Mouse (Mus musculus) C2C12 (cell line): ENCODE results near the gene Ppp1r3g.

Experiments used
- CEBPB ChIP-seq: IDR thresholded peaks from one replicate; pipeline ENCODE4 v1.6.1; 2011; ENCODE audit warnings: low read depth, mild to moderate bottlenecking, control low read depth, moderate library complexity
- CTCF ChIP-seq: IDR thresholded peaks from one replicate; pipeline ENCODE4 v1.5.1; 2011; ENCODE audit not compliant: control insufficient read depth, insufficient read depth, insufficient read length
- FOSL1 ChIP-seq: IDR thresholded peaks from one replicate; pipeline ENCODE4 v1.8.0; 2011; ENCODE audit warnings: mild to moderate bottlenecking, low read length; ENCODE audit not compliant: poor library complexity, insufficient read depth, severe bottlenecking
- MAX ChIP-seq: IDR thresholded peaks from one replicate; pipeline ENCODE4 v1.6.1; 2011; ENCODE audit warnings: mild to moderate bottlenecking, control low read depth
- MYOG ChIP-seq: IDR thresholded peaks from one replicate; pipeline ENCODE4 v1.6.1; 2011; ENCODE audit not compliant: control insufficient read depth, insufficient read length; ENCODE audit errors: extremely low read depth
- USF1 ChIP-seq: IDR thresholded peaks from one replicate; pipeline ENCODE4 v1.6.1; 2011; ENCODE audit warnings: low read depth, mild to moderate bottlenecking, control low read depth, moderate library complexity

GRCm38 (mm10) chr13:35994067-35994466, 35.4 kb downstream of the Ppp1r3g start:
- TF ChIP-seq CTCF (no peak), MYOG (no peak), MAX (no peak), USF1 (no peak), FOSL1 (no peak), CEBPB (no peak)
